Mouse (Mus musculus): ENCODE measurements at regions not wholly inside any gene's neighbourhood (a gene's known extent, or its start where the extent isn't known, plus 50 kb on each side); places are given as distances from the start of the nearest gene placed in this dataset.

DNA sequence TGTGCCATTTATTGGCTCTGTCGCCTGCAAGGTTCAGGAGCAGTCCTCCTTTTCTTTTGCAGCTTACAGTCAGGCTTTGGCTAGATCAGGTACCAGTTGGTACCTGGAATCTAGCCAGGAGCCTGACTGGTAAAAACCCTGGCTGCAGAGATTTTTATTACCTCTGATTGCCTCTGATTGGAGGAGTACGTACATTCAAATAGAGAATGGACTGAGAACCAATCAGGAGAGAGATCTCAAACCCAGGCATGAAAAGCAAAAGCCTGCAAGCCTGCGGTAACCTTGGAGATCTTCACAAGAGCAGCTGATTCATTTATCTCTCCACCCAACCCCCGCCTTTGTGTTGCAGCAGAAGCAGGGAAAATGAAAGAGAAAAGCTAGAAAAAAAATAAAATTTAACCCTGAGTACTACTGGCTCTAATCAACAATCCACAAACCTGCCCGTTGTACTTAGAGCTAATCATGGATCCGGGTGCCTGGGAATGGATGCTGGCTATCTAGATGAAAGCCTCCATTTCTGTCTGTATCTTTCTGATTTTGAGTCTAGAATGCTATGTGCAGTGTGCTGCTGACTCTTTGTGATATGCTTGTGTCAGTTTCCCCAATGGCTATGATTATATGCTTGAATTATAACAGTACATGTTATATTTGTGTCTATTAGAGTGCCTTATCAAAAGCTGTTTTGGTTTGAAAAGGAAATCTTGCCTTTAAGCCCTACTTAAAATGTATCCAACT, 406.2 kb upstream of the Ndn start:
- CTCF ChIA-PET, result interaction anchor here in 1 of 4 experiments (0.6 kb wide), 1 partner anchor 290 kb away, joined by 4 read pairs; no protein-coding TSS in a partner anchor
- POLR2A ChIA-PET, result no interaction called here

DNA sequence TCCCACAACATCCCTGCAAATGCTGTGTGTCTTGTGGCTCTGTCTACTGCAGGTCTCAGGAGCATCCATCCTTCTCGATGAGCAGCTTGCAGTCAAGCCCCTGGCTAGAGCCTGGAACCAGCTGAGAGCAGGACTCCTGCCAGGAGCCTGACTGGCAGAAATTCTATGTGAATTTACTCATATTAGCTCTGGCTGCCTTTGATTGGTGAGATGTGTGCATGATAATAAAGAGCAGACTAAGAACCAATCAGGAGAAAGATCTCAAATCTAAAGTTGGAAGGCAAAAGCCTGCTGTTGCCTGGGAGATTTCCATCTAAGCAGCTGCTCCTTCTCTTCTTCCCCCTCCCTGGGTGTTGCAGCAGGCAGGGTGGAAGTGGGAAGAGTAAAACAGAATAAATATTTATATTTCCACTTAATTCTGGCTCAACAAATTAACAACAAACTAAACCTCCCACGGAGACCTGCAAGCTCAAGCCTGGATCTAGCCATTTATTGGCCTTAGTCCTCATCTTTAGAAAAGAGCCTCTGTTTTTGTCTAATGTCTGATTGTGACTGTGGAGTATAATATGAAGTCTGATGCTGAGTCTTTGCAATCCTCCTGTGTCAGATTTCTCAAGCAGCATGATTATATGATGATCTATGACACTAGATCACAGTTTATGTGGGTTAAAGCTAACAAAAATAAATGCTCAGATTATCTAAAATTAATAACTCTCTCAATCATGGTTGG, 364.0 kb upstream of the Ndn start:
- ChIA-PET CTCF (interaction anchor here in 1 of 4 experiments (0.6 kb wide), 1 partner anchor 63 kb away, joined by 3 read pairs; no protein-coding TSS in a partner anchor), POLR2A (no interaction called here)

DNA sequence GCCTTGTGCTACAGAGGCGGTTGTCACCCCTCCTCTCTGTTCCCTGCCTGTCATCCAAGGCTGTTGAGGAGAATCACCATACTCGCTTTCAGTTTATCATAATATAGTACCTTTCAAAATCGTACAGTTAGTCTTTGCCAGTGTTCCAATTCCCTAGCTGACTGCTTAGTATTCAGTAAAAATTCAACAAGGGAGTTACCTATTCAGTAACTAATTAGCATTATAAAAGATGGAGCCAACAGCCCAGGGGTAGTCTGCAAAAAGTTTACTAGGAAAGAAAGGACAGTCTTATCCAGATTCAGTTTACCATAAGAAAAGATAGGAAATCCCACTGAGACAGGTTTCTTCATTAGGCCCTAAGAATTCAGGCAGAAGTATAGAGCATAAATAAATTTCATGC, 319.7 kb upstream of the Ndn start:
- ChIA-PET POLR2A (no interaction called here), CTCF (no interaction called here)

GRCm38 (mm10) chr7:62045743-62046451, 300.5 kb upstream of the Ndn start:
- ChIA-PET CTCF (no interaction called here), POLR2A (no interaction called here)

GRCm38 (mm10) chr7:62046452-62046809, 299.9 kb upstream of the Ndn start:
- POLR2A ChIA-PET, result no interaction called here

GRCm38 (mm10) chr7:62078607-62079006, 267.8 kb upstream of the Ndn start:
- ChIA-PET CTCF (interaction anchor here in 1 of 4 experiments (0.9 kb wide), 1 partner anchor 27 kb away, joined by 3 read pairs; no protein-coding TSS in a partner anchor), POLR2A (no interaction called here)

More at GRCm38 (mm10) chr7:62046452-62046809, 299.9 kb upstream of the Ndn start:
- CTCF ChIA-PET, result no interaction called here

DNA sequence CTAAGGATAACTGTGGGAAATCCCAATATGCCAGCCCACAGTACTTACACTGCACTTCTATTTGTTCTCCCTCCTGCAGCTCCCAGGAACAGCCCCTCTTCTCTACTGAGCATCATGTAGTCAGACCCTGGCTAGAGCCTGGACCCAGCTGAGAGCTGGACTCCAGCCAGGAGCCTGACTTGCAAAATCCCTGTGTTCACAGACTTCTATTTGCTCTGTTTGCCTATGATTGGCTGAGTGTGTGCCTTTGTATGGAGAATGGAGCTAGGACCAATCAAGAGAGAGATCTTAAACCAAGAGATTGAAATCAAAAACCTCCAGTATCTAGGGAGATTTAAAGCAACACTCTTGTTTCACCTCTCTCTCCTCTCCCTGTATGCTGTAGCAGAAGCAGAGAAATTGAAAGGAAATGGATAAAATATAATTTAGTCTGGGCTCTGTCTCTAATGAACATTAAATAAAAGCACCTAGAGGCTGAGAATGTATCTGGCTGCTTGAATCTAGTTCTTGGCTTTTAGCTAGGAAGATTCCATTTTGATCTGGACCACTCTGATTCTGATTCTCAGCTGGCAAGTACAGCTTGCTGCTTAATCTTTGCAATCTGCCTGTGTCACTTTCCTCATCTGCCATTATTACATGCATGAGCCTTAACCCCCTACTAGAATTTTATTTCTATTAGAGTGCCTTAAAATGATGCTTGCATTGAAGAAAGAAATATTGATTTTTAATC, 261.1 kb upstream of the Ndn start:
- CTCF ChIA-PET, result interaction anchor here in 1 of 4 experiments (0.6 kb wide), 1 partner anchor 24 kb away, joined by 3 read pairs; no protein-coding TSS in a partner anchor
- POLR2A ChIA-PET, result no interaction called here

Data from embryonic stem cell, embryonic (primary cell).